Comparison of ENCODE assay signal across 19 mouse cellular contexts in genomic region chr17:71069176-71069575, GRCm38 (mm10).
A peak's percentile ranks its signal among the peaks of the same experiment; 100 is the strongest.
DNase-seq lines count a peak whose midpoint lies in the region; ATAC-seq and TF ChIP-seq lines count a peak whose summit lies in the region.
"Had no signal": no experiment of that assay in that cellular context is flagged by ENCODE, and none has a peak within 500 bp of the region (broad histone marks: within the 10 kb centered on the region; RNA-seq: fewer than 3 reads in every experiment).

No protein-coding gene starts in this region.

- TF ChIP-seq EP300 in stomach, postnatal 0 days (optimal IDR thresholded peaks at IDR 0.05), result no peak

- H3K9ac ChIP-seq in kidney, postnatal 0 days (ENCODE audit: low read depth, low read length), result no peak overlapping the region
- no peak overlapping the region for H3K9ac ChIP-seq in kidney, embryonic 15.5 days
- H3K9ac ChIP-seq in midbrain, postnatal 0 days (replicated peaks; ENCODE audit: low read length, poor library complexity, severe bottlenecking), result no peak overlapping the region
- no peak overlapping the region for H3K9ac ChIP-seq in midbrain, embryonic 16.5 days (ENCODE audit: low read depth, low read length)
- H3K9ac ChIP-seq in ES-E14 (ENCODE audit: insufficient read depth, low read depth, low read length, poor library complexity, severe bottlenecking), result no peak overlapping the region
- H3K9ac ChIP-seq in stomach, postnatal 0 days (ENCODE audit: low read length), result no peak overlapping the region
- H3K9ac ChIP-seq in forebrain, embryonic 11.5 days (ENCODE audit: low read length), result no peak overlapping the region
- H3K9ac ChIP-seq: forebrain, embryonic 13.5 days; hindbrain, embryonic 12.5 days; neural tube, embryonic 13.5 days had no signal

- H3K9me3 ChIP-seq in kidney, postnatal 0 days (replicated peaks; ENCODE audit: low read length), result no peaks in the 10 kb centered on the region
- H3K9me3 ChIP-seq in kidney, embryonic 15.5 days (replicated peaks), result no peaks in the 10 kb centered on the region
- H3K9me3 ChIP-seq in midbrain, postnatal 0 days (ENCODE audit: low read length), result no peaks in the 10 kb centered on the region
- H3K9me3 ChIP-seq in midbrain, embryonic 16.5 days (replicated peaks; ENCODE audit: control insufficient read depth, low read length, poor library complexity, severe bottlenecking), result no peaks in the 10 kb centered on the region
- no peaks in the 10 kb centered on the region for H3K9me3 ChIP-seq in ES-E14 (ENCODE audit: control insufficient read depth, insufficient read depth, low read depth, low read length)
- H3K9me3 ChIP-seq in stomach, postnatal 0 days (ENCODE audit: control insufficient read depth, low read length), result no peaks in the 10 kb centered on the region
- no peaks in the 10 kb centered on the region for H3K9me3 ChIP-seq in forebrain, embryonic 11.5 days (ENCODE audit: control insufficient read depth, low read length)
- H3K9me3 ChIP-seq: forebrain, embryonic 13.5 days; hindbrain, embryonic 12.5 days; limb, embryonic 10.5 days; megakaryocyte, embryonic 14.5 days; neural tube, embryonic 13.5 days had no signal

- TF ChIP-seq CTCF in kidney, postnatal 0 days (IDR thresholded peaks at IDR 0.05; ENCODE audit: low read depth), result peak; percentile 27; the same call in 1 of the 2 replicates
- peak; percentile 9; the same call in 1 of the 2 replicates for TF ChIP-seq CTCF in midbrain, postnatal 0 days (IDR thresholded peaks at IDR 0.05)
- peak; percentile 55 for TF ChIP-seq CTCF in stomach, postnatal 0 days (IDR thresholded peaks at IDR 0.05; ENCODE audit: low read depth)

- H3K36me3 ChIP-seq in kidney, postnatal 0 days (ENCODE audit: insufficient read depth, low read length), result no peaks in the 10 kb centered on the region
- no peaks in the 10 kb centered on the region for H3K36me3 ChIP-seq in kidney, embryonic 15.5 days
- H3K36me3 ChIP-seq in midbrain, postnatal 0 days (ENCODE audit: insufficient read depth, low read length), result no peaks in the 10 kb centered on the region
- no peaks in the 10 kb centered on the region for H3K36me3 ChIP-seq in midbrain, embryonic 16.5 days (ENCODE audit: control insufficient read depth, insufficient read depth, low read length)
- H3K36me3 ChIP-seq in ES-E14 (ENCODE audit: control insufficient read depth, insufficient read depth, low read length, poor library complexity, severe bottlenecking), result no peaks in the 10 kb centered on the region
- no peaks in the 10 kb centered on the region for H3K36me3 ChIP-seq in stomach, postnatal 0 days (ENCODE audit: control insufficient read depth, insufficient read depth, low read length)
- no peaks in the 10 kb centered on the region for H3K36me3 ChIP-seq in forebrain, embryonic 11.5 days (ENCODE audit: control insufficient read depth, insufficient read depth, low read length)
- H3K36me3 ChIP-seq: hindbrain, embryonic 12.5 days; limb, embryonic 10.5 days; neural tube, embryonic 13.5 days had no signal

- H3K27ac ChIP-seq in kidney, postnatal 0 days, result no peak overlapping the region
- no peak overlapping the region for H3K27ac ChIP-seq in kidney, embryonic 15.5 days
- H3K27ac ChIP-seq in midbrain, postnatal 0 days (ENCODE audit: low read depth, low read length), result no peak overlapping the region
- H3K27ac ChIP-seq in midbrain, embryonic 16.5 days (ENCODE audit: low read length), result no peak overlapping the region
- H3K27ac ChIP-seq in ES-E14 (ENCODE audit: insufficient read depth, low read depth, low read length, poor library complexity, severe bottlenecking), result no peak overlapping the region
- H3K27ac ChIP-seq in stomach, postnatal 0 days (replicated peaks), result no peak overlapping the region
- no peak overlapping the region for H3K27ac ChIP-seq in forebrain, embryonic 11.5 days (ENCODE audit: low read depth, low read length)
- H3K27ac ChIP-seq: forebrain, embryonic 13.5 days; hindbrain, embryonic 12.5 days; limb, embryonic 10.5 days; neural tube, embryonic 13.5 days had no signal

- ATAC-seq in kidney, postnatal 0 days (replicated peaks; ENCODE audit: low FRiP score, low read depth), result no peak
- no peak for ATAC-seq in kidney, embryonic 15.5 days (replicated peaks; ENCODE audit: low FRiP score)
- no peak for ATAC-seq in midbrain, postnatal 0 days (ENCODE audit: low FRiP score)
- ATAC-seq in midbrain, embryonic 16.5 days, result no peak
- ATAC-seq in stomach, postnatal 0 days (ENCODE audit: low FRiP score, low TSS enrichment), result no peak
- ATAC-seq in forebrain, embryonic 11.5 days (replicated peaks; ENCODE audit: low FRiP score), result no peak
- ATAC-seq: CD4-positive, CD25-positive, alpha-beta regulatory T cell, adult 4 months; forebrain, embryonic 13.5 days had no signal

- no peak overlapping the region for H3K4me2 ChIP-seq in kidney, postnatal 0 days (ENCODE audit: low read length)
- no peak overlapping the region for H3K4me2 ChIP-seq in kidney, embryonic 15.5 days
- H3K4me2 ChIP-seq in midbrain, postnatal 0 days (ENCODE audit: low read depth, low read length, poor library complexity, severe bottlenecking), result no peak overlapping the region
- H3K4me2 ChIP-seq in midbrain, embryonic 16.5 days (ENCODE audit: low read length), result no peak overlapping the region
- no peak overlapping the region for H3K4me2 ChIP-seq in stomach, postnatal 0 days (replicated peaks; ENCODE audit: low read depth)
- H3K4me2 ChIP-seq in forebrain, embryonic 11.5 days (ENCODE audit: low read depth, low read length, severe bottlenecking), result no peak overlapping the region
- H3K4me2 ChIP-seq: forebrain, embryonic 13.5 days; hindbrain, embryonic 12.5 days; neural tube, embryonic 13.5 days had no signal

- no peak for DNase-seq in kidney, postnatal 0 days (ENCODE audit: low spot score)
- DNase-seq in midbrain, postnatal 0 days (ENCODE audit: low spot score), result no peak
- DNase-seq in ES-E14 (ENCODE audit: low read depth, low spot score), result peak; percentile 11
- DNase-seq in stomach, postnatal 0 days (ENCODE audit: low spot score), result no peak
- DNase-seq in forebrain, embryonic 11.5 days (ENCODE audit: low spot score), result no peak
- DNase-seq: adrenal gland, adult 8-10 months; cerebellum, adult 9-10 months; embryo, embryonic 11 days; kidney, adult 11 months; layer of hippocampus, postnatal 36 days; lung, adult 18-20 months had no signal

- in situ Hi-C loops in ES-E14 (cut with MboI; ENCODE audit: low sequenced_read_pairs in 2 of 2, unreplicated experiment in 2 of 2), result no loop called here

- H3K27me3 ChIP-seq in kidney, postnatal 0 days (ENCODE audit: insufficient read depth, low read length), result no peaks in the 10 kb centered on the region
- no peaks in the 10 kb centered on the region for H3K27me3 ChIP-seq in kidney, embryonic 15.5 days
- no peaks in the 10 kb centered on the region for H3K27me3 ChIP-seq in midbrain, postnatal 0 days (ENCODE audit: insufficient read depth, low read length)
- H3K27me3 ChIP-seq in midbrain, embryonic 16.5 days (ENCODE audit: control insufficient read depth, insufficient read depth, low read depth, low read length), result no peaks in the 10 kb centered on the region
- H3K27me3 ChIP-seq in stomach, postnatal 0 days (ENCODE audit: control insufficient read depth, insufficient read depth, low read length), result no peaks in the 10 kb centered on the region
- H3K27me3 ChIP-seq in forebrain, embryonic 11.5 days (ENCODE audit: control insufficient read depth, insufficient read depth, low read length), result no peaks in the 10 kb centered on the region
- H3K27me3 ChIP-seq: forebrain, embryonic 13.5 days; hindbrain, embryonic 12.5 days; megakaryocyte, embryonic 14.5 days; neural tube, embryonic 13.5 days had no signal

- H3K4me1 ChIP-seq in kidney, postnatal 0 days (replicated peaks; ENCODE audit: insufficient read depth, low read length), result no peaks in the 10 kb centered on the region
- no peaks in the 10 kb centered on the region for H3K4me1 ChIP-seq in kidney, embryonic 15.5 days
- no peaks in the 10 kb centered on the region for H3K4me1 ChIP-seq in midbrain, postnatal 0 days (ENCODE audit: insufficient read depth, low read length)
- no peaks in the 10 kb centered on the region for H3K4me1 ChIP-seq in midbrain, embryonic 16.5 days (ENCODE audit: control insufficient read depth, insufficient read depth, low read length)
- H3K4me1 ChIP-seq in ES-E14 (ENCODE audit: control insufficient read depth in 2 of 2, insufficient read depth in 2 of 2, low read length in 2 of 2, poor library complexity in 1 of 2), result no peaks in the 10 kb centered on the region
- H3K4me1 ChIP-seq in stomach, postnatal 0 days (replicated peaks; ENCODE audit: control insufficient read depth, insufficient read depth), result no peaks in the 10 kb centered on the region
- no peaks in the 10 kb centered on the region for H3K4me1 ChIP-seq in forebrain, embryonic 11.5 days (replicated peaks; ENCODE audit: control insufficient read depth, insufficient read depth, low read length)
- H3K4me1 ChIP-seq: forebrain, embryonic 13.5 days; hindbrain, embryonic 12.5 days; limb, embryonic 10.5 days; neural tube, embryonic 13.5 days had no signal

- 82% methylated on average over 9 of the region's 9 CpGs for WGBS in kidney, postnatal 0 days
- WGBS in kidney, embryonic 15.5 days, result 84% methylated on average over 9 of the region's 9 CpGs
- 67% methylated on average over 9 of the region's 9 CpGs for WGBS in midbrain, postnatal 0 days
- WGBS in midbrain, embryonic 16.5 days, result 74% methylated on average over 9 of the region's 9 CpGs
- 71% methylated on average over 9 of the region's 9 CpGs for whole genome bisulfite sequencing in stomach, postnatal 0 days
- WGBS in forebrain, embryonic 11.5 days, result 87% methylated on average over 9 of the region's 9 CpGs

- H3K4me3 ChIP-seq in kidney, postnatal 0 days (replicated peaks; ENCODE audit: low read depth, low read length), result no peak overlapping the region
- no peak overlapping the region for H3K4me3 ChIP-seq in kidney, embryonic 15.5 days (replicated peaks)
- no peak overlapping the region for H3K4me3 ChIP-seq in midbrain, postnatal 0 days (ENCODE audit: low read depth, low read length)
- no peak overlapping the region for H3K4me3 ChIP-seq in midbrain, embryonic 16.5 days (ENCODE audit: low read depth, low read length)
- H3K4me3 ChIP-seq in ES-E14 (ENCODE audit: insufficient read depth in 1 of 2, low read depth in 1 of 2, low read length in 2 of 2, poor library complexity in 1 of 2, severe bottlenecking in 1 of 2), result no peak overlapping the region
- H3K4me3 ChIP-seq in stomach, postnatal 0 days (ENCODE audit: low read depth, low read length), result no peak overlapping the region
- no peak overlapping the region for H3K4me3 ChIP-seq in forebrain, embryonic 11.5 days (ENCODE audit: low read depth, low read length)
- H3K4me3 ChIP-seq: forebrain, embryonic 13.5 days; hindbrain, embryonic 12.5 days; limb, embryonic 10.5 days; megakaryocyte, embryonic 14.5 days; neural tube, embryonic 13.5 days had no signal

TF ChIP-seq in ES-E14, 5 proteins besides CTCF, POLR2A, EP300 and RAD21:
- TF ChIP-seq ZNF384 (IDR thresholded peaks at IDR 0.05; ENCODE audit: low read depth, low read length) (no peak), CHD2 (IDR thresholded peaks at IDR 0.05; ENCODE audit: low read depth, low read length) (no peak), MAFK (IDR thresholded peaks at IDR 0.05; ENCODE audit: insufficient read depth, low read depth, low read length) (no peak), HCFC1 (IDR thresholded peaks at IDR 0.05; ENCODE audit: borderline replicate concordance, insufficient read depth, low read length) (no peak), ZC3H11A (IDR thresholded peaks at IDR 0.05; ENCODE audit: borderline replicate concordance, low read depth, low read length) (no peak)
